Mouse (Mus musculus) gastrocnemius, postnatal 14 days (tissue): ENCODE data around the gene 2310002L09Rik. TPM values are rescaled to one million over a fixed set of nuclear protein-coding genes. Genes with fewer than 3 reads are reported as not detected.
"Not testable (repeated sequence)": the region's sequence is repeated elsewhere in the genome, so short reads cannot be mapped to it uniquely, and the experiment has no call there.

Experiments
- DNase-seq: peaks from one replicate; pipeline ENCODE4 v3.0.0; 2021; ENCODE audit warnings: mixed read lengths
- intact Hi-C: fragments of 180-260 bp; cut with DNase I; formaldehyde crosslinking; loops from one replicate; pipeline ENCODE4 v1.15.1; 2025; ENCODE audit warnings: low total_unique reads
- long read RNA-seq, 2 experiments: library from polyadenylated mRNA; stranded (forward); transcript quantifications; one replicate each; pipeline ENCODE4 v2.0.0; 2021
- total RNA-seq, 2 experiments: library from RNA; stranded (reverse); gene quantifications; 2 replicates each; pipeline ENCODE4 v1.2.3; 2021

Gene 2310002L09Rik
- total RNA-seq, result 10 to 100 TPM; 32.2 to 34.9 TPM
- long read RNA-seq, experiment 1, transcript 2310002L09Rik-202 (2 exons, 1,929 nt), result major isoform, 10 of 26 reads
- long read RNA-seq, experiment 1, partial matches to known transcripts, result 1 of 26 reads
- long read RNA-seq, experiment 1, other reads (novel, unspliced or antisense), result 12 of 26 reads
- long read RNA-seq, experiment 2, transcript 2310002L09Rik-201 (3 exons, 958 nt), result minor isoform, 6 of 33 reads
- long read RNA-seq, experiment 2, transcript 2310002L09Rik-202 (2 exons, 1,929 nt), result major isoform, 11 of 33 reads
- long read RNA-seq, experiment 2, partial matches to known transcripts, result 3 of 33 reads
- long read RNA-seq, experiment 2, other reads (novel, unspliced or antisense), result 13 of 33 reads

DNA sequence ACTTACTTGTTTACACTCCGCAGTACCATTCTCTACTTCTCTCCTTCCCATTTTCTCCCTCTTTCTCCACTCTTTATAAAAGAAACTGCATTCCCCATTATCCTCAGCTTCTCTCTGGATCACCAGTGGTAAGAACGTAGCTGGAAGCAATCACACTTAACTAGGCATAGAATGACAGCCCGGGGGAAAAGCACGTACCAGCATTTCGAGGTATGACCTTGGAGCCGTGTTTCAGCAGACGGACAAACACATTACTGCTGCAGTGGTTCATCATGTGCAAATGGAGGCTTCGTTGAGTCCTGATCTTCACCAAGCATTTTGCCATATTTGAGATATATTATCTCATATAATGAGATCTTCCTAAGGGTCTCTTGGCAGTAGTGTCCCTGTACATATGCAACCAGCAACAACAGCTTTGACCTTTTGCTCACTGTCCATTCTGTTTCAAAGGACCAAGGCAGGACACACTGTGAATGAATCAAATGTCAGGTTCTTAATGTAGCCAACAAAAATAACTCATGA, at the start of gene 2310002L09Rik:
2310002L09Rik (minus strand) TSS at position 472 of the 522 bp plus-strand sequence.
- DNase-seq, result no peak
- intact Hi-C loops, result no loop called here

DNA sequence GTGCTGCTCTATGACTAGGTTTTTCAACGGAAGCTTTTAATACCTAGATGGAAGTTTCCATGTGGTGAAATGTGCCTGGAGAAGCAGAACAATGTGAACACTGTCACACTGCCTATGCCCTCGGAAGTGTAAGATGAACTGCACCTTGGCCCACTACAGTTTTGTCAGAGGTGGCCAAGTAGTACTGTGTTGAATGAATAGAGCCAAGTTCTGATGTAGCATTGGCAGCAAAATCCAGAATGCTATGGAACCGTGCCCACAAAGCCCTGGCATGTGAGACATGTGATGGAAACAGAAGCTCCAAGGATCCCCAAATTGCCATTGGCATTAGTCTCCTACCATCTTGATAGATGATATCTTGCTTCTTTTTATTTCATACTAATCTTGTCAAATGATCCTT, 29.8 kb upstream of the 2310002L09Rik start:
- DNase-seq, result peak; percentile 8
- intact Hi-C loops, result no loop called here

- DNase-seq, intact Hi-C loops: not testable (repeated sequence)
Measured at GRCm38 (mm10) chr4:73920660-73921059, 30.0 kb downstream of the 2310002L09Rik start, which contains the start of gene Gm11756. Gm11756 (minus strand) TSS chr4:73920760.

DNA sequence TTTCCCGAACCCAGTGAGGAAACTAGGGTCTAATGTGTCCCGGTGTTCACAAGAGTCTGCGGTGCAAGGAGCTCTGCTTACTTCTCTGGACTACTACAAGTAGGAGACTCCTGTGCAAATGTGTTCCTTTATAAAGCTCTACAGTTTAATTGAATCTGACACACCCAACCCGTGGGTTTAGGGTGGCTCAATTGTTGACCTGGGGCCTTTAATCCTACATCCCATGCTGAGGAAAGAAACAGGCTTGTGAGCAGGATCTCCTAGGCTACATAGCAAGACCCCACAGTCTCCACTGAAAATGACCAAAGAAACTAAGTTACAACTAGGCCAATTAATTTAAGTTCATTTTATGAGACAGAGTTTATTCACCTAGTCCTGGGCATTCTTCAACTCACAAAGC, 44.8 kb downstream of the 2310002L09Rik start, which contains the start of gene Gm13871:
Gm13871 (minus strand) TSS at position 101 of the 400 bp plus-strand sequence.
- DNase-seq, intact Hi-C loops: not testable (repeated sequence)

DNA sequence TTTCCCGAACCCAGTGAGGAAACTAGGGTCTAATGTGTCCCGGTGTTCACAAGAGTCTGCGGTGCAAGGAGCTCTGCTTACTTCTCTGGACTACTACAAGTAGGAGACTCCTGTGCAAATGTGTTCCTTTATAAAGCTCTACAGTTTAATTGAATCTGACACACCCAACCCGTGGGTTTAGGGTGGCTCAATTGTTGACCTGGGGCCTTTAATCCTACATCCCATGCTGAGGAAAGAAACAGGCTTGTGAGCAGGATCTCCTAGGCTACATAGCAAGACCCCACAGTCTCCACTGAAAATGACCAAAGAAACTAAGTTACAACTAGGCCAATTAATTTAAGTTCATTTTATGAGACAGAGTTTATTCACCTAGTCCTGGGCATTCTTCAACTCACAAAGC, 59.6 kb downstream of the 2310002L09Rik start, which contains the start of gene Gm11757:
Gm11757 (minus strand) TSS at position 101 of the 400 bp plus-strand sequence.
- DNase-seq, intact Hi-C loops: not testable (repeated sequence)

Other genes starting within 250 kb of the 2310002L09Rik start
- under 1 TPM; 0.10 to 0.11 TPM for gene Rasef, start 159.9 kb downstream of the 2310002L09Rik start, total RNA-seq
- gene Gm11758, start 74.6 kb downstream of the 2310002L09Rik start, total RNA-seq, result not detected
- gene Gm11757, start 59.7 kb downstream of the 2310002L09Rik start, total RNA-seq, result not detected
- gene Gm13871, start 44.9 kb downstream of the 2310002L09Rik start, total RNA-seq, result not detected
- not detected for gene Gm11756, start 30.1 kb downstream of the 2310002L09Rik start, total RNA-seq
- 1 to 10 TPM in 1 of 2 experiments, under 1 TPM in 1; 0.86 to 2.4 TPM for gene Frmd3, start 62.6 kb upstream of the 2310002L09Rik start, total RNA-seq